Mouse (Mus musculus): ENCODE measurements around the gene Vsig8.

GRCm38 (mm10) chr1:172551009-172551408 is 4.7 kb upstream of the Vsig8 start:
- TF ChIP-seq CTCF (IDR thresholded peaks at IDR 0.05; ENCODE audit: control insufficient read depth, insufficient read depth, low read length), result no peak
- TF ChIP-seq POLR2A (IDR thresholded peaks at IDR 0.05; ENCODE audit: borderline replicate concordance, control insufficient read depth, low read depth, low read length), result no peak

All from bone marrow, adult 2 months (tissue).